Mouse (Mus musculus) spleen, adult 18-20 months (tissue): Measurements from ENCODE around the gene Nfyc.

Experiments
- DNase-seq, 2 experiments: peaks; one replicate each; pipeline ENCODE4 v3.0.0; 2022; ENCODE audit warnings: mixed read lengths in 2 of 2

Gene Nfyc

DNA sequence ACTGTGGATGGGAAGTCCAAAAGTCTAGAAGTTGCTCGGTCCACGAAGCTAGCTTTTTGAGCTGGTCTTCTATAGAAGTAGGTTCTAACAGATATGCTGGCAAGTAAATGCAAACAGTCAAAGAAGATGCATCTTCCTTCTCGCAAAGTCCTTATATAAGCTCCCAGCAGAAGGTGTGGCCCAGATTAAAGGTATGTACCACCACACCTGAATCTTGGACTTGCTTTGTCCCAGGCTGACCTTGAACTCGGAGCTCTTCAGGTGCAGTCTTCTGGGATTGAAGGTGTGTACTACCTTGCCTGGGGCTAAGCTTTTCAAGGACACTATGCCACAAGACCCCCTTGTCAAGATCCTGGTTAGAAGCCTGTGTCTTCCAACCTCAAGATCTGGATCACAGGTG is at the start of gene Nfyc:
TSS of gene Nfyc (minus strand) at position 101 of the 400 bp plus-strand sequence.
- DNase-seq, result no peak

DNA sequence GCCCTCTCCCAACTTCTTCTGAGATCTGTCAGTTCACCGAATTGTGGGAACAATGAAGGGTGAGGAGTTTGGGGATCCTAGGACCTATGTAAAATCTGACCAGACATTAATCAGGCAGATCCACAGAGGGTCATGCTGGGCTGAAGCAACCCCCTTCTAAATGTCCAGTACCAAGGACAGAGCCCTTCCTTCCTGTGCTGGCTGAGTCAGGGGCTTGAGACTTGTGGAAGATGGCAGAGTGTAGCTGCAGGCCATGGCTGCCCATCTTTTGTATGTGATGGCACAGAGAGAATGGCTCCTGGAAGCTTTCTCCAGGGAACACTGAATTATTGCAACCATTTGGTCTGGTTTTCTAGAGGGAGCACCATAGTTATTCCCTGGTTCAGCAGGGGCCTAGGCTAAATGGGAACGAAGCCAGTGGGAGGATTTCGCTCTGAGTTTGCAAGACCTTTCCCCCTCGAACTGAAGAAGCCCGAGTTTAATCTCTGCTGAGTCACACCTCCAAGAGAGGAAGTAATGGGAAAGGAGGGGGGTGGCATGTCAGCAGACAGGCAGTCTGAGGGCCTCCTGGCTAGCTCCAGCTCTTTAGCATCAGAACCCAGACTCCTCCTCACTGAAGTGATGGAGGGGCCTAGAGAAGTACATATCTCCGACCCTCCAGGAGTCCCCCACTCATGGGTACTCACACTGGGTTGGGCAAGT is 49.5 kb upstream of the Nfyc start:
- no peak for DNase-seq

DNA sequence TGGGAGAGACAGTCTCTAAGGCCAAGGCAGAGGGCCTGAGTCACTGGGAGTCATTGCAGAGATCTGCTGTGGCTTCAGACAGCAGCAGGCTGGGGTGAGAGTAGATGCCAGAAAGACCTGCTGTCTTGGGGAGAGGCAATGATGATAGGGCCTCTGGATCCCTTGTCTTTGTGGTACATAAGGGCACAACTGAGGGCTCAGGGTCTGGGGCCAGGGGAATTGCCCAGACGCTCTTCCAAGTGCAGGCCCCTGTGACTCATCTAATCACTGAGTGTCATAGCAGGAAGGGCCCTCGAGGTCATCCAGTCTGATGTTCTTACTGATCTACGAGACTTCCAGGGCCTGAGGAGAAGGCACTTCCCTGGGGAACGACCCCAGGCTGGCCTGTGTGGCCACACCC is 48.0 kb upstream of the Nfyc start:
- DNase-seq, result no peak

DNA sequence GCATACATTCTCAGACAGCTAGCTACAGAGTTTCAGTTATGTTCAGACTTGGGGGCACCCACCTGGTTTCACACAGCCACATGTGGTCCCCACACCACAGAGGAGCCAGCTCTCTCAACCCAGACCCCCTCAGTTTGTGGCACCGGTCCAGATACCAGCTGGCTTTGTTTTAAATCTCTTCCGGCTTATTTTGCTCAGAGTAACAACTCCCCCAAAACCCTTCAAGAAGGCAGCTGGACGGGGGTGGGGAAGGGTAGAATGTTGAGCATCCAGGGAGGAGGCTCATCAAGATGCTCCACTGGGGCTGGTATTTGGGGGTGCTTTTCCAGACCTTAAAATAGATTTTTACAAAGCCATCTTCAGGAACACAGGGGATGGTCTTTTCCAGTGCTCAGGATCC is 47.4 kb upstream of the Nfyc start:
- DNase-seq, result no peak

DNA sequence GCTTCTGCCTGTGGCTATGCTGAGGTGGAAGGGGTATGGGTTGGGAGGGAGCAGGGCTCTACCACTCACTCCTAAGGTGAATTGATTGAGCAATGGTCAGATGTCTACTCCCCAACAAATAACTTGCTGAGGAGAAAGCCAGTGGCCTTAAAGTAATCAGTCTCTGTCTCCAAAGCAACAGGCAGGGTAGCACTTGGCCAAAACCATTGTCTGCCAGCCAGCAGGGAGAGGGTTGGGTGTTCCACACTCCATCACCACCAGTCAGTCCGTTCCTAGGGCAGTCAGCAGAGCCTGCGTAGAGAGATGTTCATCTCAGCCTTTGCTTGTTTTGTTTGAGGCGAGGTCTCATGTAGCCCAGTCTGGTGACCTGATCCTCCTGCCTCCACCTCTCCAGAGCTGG is 44.6 kb upstream of the Nfyc start:
- no peak for DNase-seq

DNA sequence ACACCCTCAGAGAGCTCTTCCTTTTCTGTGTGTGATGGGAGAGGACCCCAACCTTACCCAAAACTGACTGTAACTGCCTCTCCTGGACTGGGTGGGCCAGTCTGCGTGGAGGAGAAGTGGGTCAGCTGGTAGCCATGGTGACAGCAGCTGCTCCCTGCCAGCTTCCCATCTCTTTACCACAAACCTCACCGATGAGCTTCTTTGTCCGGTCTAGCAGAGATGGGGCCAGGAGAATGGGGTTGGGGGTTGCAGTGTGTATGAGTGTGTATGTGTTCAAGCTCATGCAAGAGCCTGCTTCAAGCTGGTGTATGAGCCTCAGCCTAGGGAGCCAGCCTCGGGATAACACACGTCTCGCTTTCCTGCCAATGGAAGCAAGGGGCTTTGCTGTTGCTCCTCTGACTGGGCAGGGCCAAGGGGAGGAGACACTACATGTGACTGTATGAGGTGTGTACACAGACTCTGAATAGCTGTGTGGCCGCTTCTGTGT is 38.9 kb upstream of the Nfyc start:
- DNase-seq, result no peak

DNA sequence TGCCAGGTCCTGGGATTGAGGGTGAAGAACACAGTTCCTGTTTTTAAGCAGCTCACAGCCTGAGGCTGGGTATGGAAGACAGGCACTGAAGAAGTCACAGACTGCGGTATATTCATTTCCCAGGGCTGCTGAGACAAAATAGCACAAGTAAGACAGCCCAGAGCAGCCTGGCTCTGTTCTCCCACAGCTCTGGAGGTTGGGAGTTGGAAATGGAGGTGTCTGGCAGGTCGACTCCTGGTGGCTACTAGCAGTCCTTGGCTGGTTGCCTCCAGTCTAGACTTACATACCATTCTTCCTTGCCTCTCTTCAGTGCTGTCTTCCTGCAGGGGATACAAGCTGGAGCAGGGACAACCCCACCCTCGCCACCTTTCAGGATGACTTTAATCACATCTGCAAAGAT is 37.6 kb upstream of the Nfyc start:
- no peak for DNase-seq

DNA sequence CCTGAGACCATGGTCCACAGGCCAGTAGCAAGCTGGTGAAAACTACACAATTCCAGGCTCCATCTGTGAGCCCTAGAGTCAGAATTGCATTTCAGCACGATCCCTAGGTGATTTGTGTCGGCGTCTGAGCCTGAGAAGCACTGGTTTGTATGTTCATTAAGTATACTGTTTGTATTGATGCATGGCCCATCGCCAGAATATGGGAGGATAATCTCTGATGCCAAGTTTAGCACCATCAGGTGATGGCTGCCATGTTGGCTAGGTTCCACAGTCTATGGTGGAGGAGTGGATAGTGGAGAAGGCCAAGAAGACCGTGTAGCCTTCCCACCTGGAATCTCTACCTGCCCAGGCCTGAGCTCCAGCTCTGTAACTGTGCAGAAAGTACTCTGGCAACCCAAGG is 36.9 kb upstream of the Nfyc start:
- no peak for DNase-seq

DNA sequence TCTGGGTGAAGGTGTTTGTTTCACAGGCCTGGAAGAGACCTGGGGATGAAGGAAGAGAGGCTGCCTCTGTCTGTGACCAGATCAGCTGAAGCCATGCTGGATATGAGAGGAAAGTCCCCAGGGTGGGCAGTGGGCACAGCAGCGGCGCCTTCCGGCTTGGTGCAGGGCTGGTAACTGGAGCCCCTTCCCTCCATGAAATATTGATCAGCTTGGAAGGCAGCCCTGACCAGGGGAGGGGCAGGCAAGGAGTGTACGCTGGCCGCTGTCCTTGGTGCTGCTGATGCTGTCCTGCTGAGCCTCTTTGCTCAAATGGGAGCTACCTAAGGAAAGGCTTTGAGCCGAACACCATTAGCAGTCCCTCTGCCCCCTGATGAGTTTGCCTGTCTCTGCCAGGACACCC is 34.8 kb upstream of the Nfyc start:
- no peak for DNase-seq

DNA sequence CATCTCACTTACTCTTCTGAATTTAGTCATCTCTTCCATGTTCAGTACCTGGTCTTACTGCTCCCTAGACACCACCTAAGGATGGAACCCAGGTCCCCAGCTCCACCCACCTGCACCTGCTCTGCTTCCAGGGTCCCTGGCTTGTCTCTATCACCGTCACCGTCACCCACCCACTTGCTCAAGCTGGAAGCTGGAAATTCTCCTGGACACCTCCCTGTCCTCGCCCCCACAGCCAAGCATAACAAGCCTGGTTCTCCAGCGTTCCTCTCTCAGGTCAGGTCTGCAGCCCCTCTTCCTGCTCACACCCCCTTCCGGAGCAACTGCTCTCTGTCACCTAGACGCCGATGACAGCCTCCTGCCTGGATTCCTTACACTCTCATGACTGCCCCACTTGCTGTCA is 28.5 kb upstream of the Nfyc start:
- DNase-seq, result no peak

DNA sequence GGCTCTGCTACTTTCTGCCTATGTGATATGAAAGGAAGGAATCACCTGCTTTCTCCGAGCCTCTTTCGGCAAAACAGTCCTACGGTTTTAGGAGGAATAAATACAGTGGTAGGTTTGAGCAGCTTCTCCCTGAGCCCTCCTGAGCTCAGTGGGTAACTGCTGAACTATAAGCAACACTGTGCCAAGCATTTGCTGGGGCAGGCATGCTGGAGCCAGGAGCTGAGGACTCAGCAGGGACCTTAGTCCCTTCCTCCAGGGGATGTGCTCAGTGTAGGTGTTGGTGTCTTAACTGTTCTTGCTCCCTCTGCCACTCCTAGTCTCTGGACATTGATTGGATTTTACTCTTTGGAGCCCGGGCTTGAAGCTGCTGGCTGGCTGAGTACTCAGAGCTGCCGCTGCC is 25.0 kb upstream of the Nfyc start:
- no peak for DNase-seq

DNA sequence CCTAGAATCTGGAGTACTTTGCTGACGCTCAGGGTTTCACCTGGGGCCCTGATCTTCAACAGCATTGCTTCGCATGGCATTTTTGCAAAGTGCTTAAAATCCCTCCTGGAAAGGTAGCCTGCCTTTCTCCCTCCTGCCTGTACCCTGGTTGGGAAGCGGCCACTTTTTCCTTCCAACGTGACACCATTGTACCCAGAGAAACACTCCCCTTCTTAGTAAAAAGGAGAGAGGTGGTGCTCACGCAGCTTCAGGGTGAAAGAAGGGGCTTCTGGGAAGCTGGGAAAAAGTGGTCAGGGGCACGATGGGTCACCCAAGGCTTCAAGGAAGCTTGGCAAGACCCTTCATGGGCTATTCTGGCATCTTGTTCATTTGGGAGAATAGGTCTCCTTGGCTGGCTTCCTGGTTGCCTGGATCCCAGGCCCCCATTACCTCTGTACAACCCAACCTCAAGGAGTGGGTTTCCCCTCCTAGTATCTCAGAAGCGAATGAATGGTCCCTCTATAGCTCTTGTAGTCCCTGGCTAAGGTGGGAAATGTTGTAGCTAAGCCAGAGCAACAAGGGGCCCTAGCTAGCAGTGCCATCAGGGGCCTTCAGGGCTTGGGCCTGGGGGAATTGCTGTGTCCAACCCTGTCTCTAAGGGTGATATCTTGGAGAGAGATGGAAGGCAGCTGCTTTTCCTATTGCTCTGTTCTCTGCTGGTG is 24.1 kb upstream of the Nfyc start:
- no peak for DNase-seq

DNA sequence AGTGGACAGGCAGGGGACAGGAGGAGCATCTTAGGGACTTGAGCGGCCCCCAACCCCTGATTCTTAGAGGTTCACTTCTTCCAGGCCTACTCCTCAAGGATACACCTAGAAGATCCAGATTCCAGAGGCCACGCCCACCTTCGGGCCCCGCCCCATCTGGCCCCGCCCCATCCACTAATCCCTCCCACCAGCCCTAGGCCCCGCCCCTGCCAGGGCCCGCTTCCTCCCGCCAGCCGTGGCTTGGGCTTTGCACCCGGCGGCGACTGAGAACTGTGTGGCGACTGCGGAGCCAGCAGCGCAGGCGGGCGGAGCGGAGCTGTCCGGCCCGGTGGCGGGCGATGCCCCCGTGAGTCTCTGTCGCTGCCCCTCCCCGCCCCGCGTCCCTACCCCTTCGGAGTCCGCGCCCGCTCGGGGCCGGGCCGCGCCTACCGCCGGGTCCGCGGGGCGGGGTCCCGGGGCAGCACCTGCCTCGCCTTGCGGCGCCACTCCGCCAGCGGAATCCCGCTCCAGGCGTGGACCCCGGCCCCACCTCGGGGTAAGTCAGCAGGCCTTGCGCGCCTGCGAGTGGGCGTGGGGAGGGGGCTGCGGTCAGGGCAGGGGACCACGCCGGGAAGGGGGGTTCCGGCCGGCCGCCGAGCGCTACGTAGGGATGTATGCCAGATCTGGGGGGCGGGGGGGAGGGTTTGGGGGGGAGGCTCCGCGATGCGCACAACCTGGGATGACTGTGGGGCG is 23.4 kb upstream of the Nfyc start, which contains the start of gene Rims3:
TSS of gene Rims3 (plus strand) at position 229 of the 732 bp plus-strand sequence.
- DNase-seq, result peak; percentile 16 to 32

DNA sequence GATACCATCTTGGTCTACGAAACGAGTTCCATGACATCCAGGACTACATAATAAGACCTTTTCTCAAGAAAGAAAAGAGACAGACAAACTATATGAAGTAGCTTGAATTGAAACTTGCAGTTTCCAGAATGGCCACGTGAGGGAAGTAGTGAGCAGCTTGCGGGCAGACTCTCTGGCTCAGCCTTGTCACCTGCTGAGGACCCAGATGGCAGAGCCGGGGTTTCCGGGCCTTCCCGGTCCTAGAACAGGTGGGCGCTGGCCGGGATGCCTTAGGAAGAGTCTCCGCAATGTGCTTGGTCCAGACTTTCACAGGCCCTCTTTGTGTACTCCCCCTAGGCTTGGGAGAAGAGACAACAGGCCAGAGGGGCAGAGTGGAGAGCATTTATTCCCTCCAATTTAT is 19.6 kb upstream of the Nfyc start:
- peak; percentile 28 to 74 for DNase-seq

DNA sequence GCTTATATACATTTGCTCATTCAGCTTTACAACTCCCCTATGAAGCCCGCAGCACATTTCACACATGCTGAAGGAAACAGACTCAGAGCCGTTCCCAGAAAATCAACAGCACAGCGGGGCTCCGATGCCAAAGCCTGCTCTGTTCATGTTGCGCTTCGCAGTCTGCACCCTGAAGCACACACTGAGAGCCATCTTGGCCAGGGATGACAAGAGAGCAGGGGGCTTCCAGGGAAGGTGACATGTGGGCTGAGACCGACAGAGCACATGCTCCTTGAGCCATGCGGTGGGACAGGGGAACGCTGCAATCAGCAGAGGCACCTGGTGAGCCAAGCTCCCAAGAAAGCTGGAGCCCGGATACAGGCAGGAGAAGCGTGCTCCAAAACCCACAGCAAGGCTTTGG is 18.1 kb upstream of the Nfyc start:
- DNase-seq, result no peak

DNA sequence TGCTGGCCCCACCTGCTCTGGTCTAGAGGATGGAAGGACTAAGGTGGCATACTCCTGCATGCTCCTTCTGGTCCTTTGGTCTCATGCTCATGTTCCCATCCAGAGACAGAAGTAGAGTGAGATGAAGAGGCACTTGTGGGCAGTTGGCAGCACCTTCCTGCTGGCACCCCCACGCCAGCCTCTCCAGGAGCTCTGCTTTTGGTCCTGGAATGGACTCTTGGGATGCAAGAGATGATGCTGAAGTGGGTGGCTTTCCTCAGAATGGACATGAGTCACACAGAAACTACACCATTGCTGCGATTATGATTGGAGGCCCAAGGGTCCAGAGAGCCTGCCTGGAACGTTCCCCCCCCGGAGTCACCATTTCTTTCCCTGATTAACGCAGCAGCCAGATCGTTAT is 17.5 kb upstream of the Nfyc start:
- no peak for DNase-seq

DNA sequence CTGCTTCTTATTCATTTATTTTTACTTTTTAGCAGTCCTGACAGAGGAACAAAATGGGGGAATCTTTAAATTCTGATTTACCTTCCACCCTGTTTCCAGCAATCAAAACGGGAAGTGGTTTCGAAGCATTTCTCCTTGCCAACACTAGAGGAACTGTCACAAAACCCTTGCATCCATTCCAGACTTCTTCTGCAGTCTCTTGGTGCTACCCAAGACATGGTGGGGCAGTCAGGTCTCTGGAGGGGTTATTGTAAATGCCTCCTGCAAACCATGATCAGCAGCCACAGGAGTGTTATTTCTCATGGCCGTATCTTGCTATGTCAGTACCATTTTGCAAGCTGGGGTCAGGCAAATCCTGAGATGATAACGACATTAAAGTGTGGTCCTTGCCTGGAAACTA is 13.7 kb upstream of the Nfyc start:
- no peak for DNase-seq

DNA sequence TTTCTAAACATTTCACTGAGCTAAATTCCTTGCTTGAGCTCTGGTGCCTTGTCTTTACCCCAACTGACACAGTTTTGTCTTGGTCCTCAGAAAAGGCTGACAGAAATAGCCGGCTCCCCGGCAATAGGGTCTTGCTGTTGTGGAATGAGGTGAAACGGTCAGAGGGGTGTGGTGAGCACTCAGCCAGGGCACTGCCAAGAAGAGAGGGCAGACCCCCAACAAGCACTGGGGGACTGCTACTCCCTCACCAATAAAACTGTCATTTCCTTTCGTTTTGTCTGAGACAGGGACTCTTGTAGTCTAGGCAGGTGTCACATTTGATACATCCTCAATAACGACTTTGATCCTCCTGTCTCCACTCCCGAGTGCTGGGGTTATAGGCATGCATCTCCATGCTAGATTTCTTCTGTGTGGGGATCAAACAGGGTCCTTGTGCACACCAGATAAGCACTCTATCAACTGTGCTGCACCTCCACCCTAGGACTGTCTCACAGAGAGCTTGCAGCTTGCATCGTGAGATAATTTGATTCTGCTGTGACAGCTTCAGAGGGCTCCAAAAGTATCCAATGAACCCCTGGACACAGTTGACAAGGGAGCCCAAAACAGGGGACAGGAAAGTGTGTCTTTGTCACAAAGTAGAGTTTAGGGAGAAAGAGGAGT is 13.2 kb upstream of the Nfyc start:
- DNase-seq, result no peak

DNA sequence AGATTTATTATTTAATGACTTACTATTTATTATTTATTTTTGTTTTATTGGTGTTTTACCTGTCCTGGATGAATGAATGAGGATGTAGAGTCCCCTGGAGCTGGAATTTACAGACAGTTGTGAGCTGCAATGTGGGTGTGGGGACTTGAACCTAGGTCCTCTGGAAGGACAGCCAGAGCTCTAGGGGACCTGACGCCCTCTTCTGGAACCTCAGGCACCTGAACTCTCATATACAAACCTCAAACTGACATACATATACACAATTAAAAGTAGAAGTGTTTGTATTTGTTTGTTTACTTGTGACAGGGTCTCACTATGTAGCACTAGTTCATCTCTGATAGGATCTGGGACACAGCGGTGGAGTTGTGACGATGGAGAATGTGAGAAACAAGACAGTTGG is 10.0 kb upstream of the Nfyc start:
- DNase-seq, result no peak

DNA sequence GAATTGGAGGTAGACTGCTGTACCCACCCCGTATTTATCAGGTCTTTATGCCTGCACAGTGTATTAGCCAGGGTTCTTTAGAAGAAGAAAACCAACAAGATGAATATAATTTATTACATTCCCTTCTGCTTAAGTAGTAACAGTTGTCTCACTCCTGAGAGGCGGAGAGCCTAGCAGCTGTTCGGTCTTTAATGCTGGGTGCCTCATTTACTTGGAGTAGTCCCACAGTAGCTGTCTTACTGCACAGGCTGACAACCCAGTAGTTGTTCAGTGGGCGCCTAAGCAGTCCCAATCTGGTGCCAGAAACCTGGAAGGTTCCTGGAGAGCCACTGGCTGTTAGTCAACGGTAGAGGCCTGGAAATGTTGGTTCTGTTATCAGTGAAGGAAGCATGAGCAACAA is 605 bp downstream of the Nfyc start:
- DNase-seq, result no peak

DNA sequence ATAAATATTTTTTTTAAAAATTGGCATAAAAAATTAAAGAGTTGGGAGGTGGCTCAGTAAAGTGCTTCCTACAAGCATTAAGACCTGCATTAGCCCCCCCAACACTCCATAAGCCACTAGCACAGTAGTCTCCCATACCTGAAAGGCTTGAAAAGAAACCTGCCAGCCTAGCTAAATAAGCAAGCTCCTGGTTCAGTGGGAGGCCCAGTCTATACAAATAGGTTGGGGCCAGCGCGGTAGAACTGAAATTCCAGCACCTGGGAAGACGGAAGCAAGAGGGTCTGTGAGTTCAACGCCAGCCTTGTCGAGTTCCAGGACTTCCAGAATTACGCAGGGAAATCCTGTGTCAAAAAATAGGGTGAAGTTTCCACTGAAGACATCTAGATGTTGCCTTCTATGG is 5.0 kb downstream of the Nfyc start:
- DNase-seq, result no peak

DNA sequence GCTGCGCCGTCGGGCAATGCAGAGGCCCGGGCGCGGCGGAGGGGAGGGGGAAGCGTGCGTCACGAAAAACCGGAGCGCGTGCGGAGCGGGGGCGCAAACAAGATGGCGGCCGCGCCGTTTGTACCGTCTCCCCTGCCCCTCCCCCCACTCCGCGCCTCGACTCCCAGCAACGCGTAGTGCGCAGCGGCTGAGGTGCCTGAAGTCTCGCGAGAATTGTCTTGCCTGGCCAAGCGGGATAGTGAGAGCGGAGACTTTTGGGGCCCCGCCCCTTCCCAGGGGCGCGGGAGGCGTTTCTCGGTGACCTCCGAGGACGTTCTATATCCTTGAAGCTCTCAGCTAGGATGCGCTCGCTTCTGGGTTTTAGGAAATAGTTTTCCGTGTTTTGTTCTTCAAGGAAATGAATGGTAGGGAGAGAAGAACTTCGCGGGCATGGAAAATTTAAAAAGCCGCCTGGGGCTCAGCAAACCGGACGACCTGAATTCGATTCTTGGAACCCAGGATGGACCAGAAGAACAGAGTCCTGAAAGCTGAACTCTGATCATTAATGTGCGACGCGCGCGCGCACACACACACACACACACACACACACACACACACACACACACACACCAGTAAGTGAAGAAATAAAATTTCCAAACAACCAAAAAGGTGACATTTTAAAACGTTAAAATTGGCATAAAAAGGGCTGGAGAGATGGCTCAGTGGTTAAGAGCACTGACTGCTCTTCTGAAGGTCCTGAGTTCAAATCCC is 5.6 kb downstream of the Nfyc start:
- DNase-seq, result peak; percentile 95 to 97
